Mouse (Mus musculus) kidney, postnatal 4 days (tissue): ENCODE measurements at regions not wholly inside any gene's neighbourhood (a gene's known extent, or its start where the extent isn't known, plus 50 kb on each side); places are given as distances from the start of the nearest gene placed in this dataset.
A peak's percentile ranks its signal among the peaks of the same experiment; 100 is the strongest.

Experiments
- DNase-seq, 2 experiments: peaks; one replicate each; pipeline ENCODE4 v3.0.0; 2021; ENCODE audit warnings: mixed read lengths in 2 of 2

GRCm38 (mm10) chr2:93135324-93135723 lies 52.0 kb upstream of the Trp53i11 start:
- DNase-seq: peak in 1 of 2 experiments; percentile 42

- DNase-seq: no peak
These were observed 53.9 kb upstream of the Trp53i11 start for GRCm38 (mm10) chr2:93133301-93133971.

- DNase-seq: peak; percentile 55 to 74
These were observed 55.3 kb upstream of the Trp53i11 start for GRCm38 (mm10) chr2:93131825-93132623.

- no peak for DNase-seq
These were observed 56.1 kb upstream of the Trp53i11 start for GRCm38 (mm10) chr2:93131236-93131635.

- DNase-seq: no peak
These were observed 58.2 kb upstream of the Trp53i11 start for GRCm38 (mm10) chr2:93129176-93129575.

- peak; percentile 83 to 88 for DNase-seq
These were observed 60.7 kb upstream of the Trp53i11 start for GRCm38 (mm10) chr2:93126595-93127165.

GRCm38 (mm10) chr2:93126112-93126511 lies 61.2 kb upstream of the Trp53i11 start:
- DNase-seq: no peak

- no peak for DNase-seq
These were observed 62.4 kb upstream of the Trp53i11 start for GRCm38 (mm10) chr2:93124866-93125467.

- no peak for DNase-seq
These were observed 63.5 kb upstream of the Trp53i11 start for GRCm38 (mm10) chr2:93123829-93124228.

GRCm38 (mm10) chr2:93120386-93120785 lies 67.0 kb upstream of the Trp53i11 start:
- DNase-seq: no peak

GRCm38 (mm10) chr2:93119001-93119400 lies 68.3 kb upstream of the Trp53i11 start:
- peak in 1 of 2 experiments; percentile 15 for DNase-seq

GRCm38 (mm10) chr2:93115303-93115702 lies 69.3 kb upstream of the Prdm11 start:
- peak in 1 of 2 experiments; percentile 27 for DNase-seq

GRCm38 (mm10) chr2:93113929-93114328 lies 68.0 kb upstream of the Prdm11 start:
- no peak for DNase-seq

GRCm38 (mm10) chr2:93112320-93112719 lies 66.4 kb upstream of the Prdm11 start:
- DNase-seq: no peak

- no peak for DNase-seq
These were observed 64.9 kb upstream of the Prdm11 start for GRCm38 (mm10) chr2:93110898-93111297.

GRCm38 (mm10) chr2:93106581-93106980 lies 60.6 kb upstream of the Prdm11 start:
- no peak for DNase-seq

GRCm38 (mm10) chr2:93101991-93102390 lies 56.0 kb upstream of the Prdm11 start:
- DNase-seq: no peak

- no peak for DNase-seq
These were observed 53.8 kb upstream of the Prdm11 start for GRCm38 (mm10) chr2:93099780-93100179.

GRCm38 (mm10) chr2:93097016-93097415 lies 51.0 kb upstream of the Prdm11 start:
- no peak for DNase-seq

- DNase-seq: no peak
These were observed 50.2 kb upstream of the Prdm11 start for GRCm38 (mm10) chr2:93096078-93096729.
